Mouse (Mus musculus) CD4-positive naive resting alpha-beta T cell, adult 76 days (primary cell): ENCODE measurements around the gene Gm3233. TPM values are rescaled to one million over a fixed set of nuclear protein-coding genes. Genes with fewer than 3 reads are reported as not detected.

Experiments
- total RNA-seq: library from RNA; stranded (reverse); gene quantifications from one replicate; pipeline ENCODE4 v1.2.4, GENCODE M21; 2023

Gm3233 gene
- not detected for total RNA-seq

GRCm38 (mm10) chr10:77759582-77759981 lies at the start of gene Gm3233:
Gene Gm3233, minus strand, starts transcription at chr10:77759682.

GRCm38 (mm10) chr10:77798921-77799508 lies 39.5 kb upstream of the Gm3233 start, which contains the start of gene Gm19668:
Gene Gm19668, minus strand, starts transcription at chr10:77799133.

GRCm38 (mm10) chr10:77794976-77795375 lies 35.5 kb upstream of the Gm3233 start, which contains the start of gene Gm9639:
Gene Gm9639, minus strand, starts transcription at chr10:77795076.

GRCm38 (mm10) chr10:77787876-77788275 lies 28.4 kb upstream of the Gm3233 start, which contains the start of gene Gm7137:
Gene Gm7137, minus strand, starts transcription at chr10:77788200.

GRCm38 (mm10) chr10:77782442-77782841 lies 23.0 kb upstream of the Gm3233 start, which contains the start of gene Gm3250:
Gene Gm3250, minus strand, starts transcription at chr10:77782542.

GRCm38 (mm10) chr10:77776844-77777243 lies 17.4 kb upstream of the Gm3233 start, which contains the start of gene Gm7138:
Gene Gm7138, minus strand, starts transcription at chr10:77776944.

GRCm38 (mm10) chr10:77771225-77771624 lies 11.7 kb upstream of the Gm3233 start, which contains the start of gene Gm3238:
Gene Gm3238, minus strand, starts transcription at chr10:77771325.

GRCm38 (mm10) chr10:77751254-77751653 lies 8.2 kb downstream of the Gm3233 start, which contains the start of gene Gm9736:
Gene Gm9736, minus strand, starts transcription at chr10:77751354.

GRCm38 (mm10) chr10:77741924-77742688 lies 17.4 kb downstream of the Gm3233 start, which contains the start of gene Gm18596:
Gene Gm18596, minus strand, starts transcription at chr10:77742638.

GRCm38 (mm10) chr10:77726186-77726585 lies 33.3 kb downstream of the Gm3233 start, which contains the start of gene Gm10100:
Gene Gm10100, plus strand, starts transcription at chr10:77726486.

GRCm38 (mm10) chr10:77720299-77720698 lies 39.2 kb downstream of the Gm3233 start, which contains the start of gene Krtap12-1:
Gene Krtap12-1, plus strand, starts transcription at chr10:77720599.

GRCm38 (mm10) chr10:77715507-77715906 lies 44.0 kb downstream of the Gm3233 start, which contains the start of gene Gm10142:
Gene Gm10142, plus strand, starts transcription at chr10:77715807.

GRCm38 (mm10) chr10:77711157-77711556 lies 48.3 kb downstream of the Gm3233 start, which contains the start of gene Gm10024:
Gene Gm10024, plus strand, starts transcription at chr10:77711457.

Other genes with a start within 250 kb of the Gm3233 start
- 23.1 TPM for gene Fam207a, start 243.9 kb downstream of the Gm3233 start, total RNA-seq
- 225 TPM for gene Itgb2, start 229.4 kb downstream of the Gm3233 start, total RNA-seq
- 100 TPM for gene Pttg1ip, start 178.0 kb downstream of the Gm3233 start, total RNA-seq
- gene Sumo3, start 153.6 kb downstream of the Gm3233 start, total RNA-seq, result 67.6 TPM
- not detected for gene Gm49325, start 153.5 kb downstream of the Gm3233 start, total RNA-seq
- gene Ube2g2, start 137.4 kb downstream of the Gm3233 start, total RNA-seq, result 34.7 TPM
- gene Tspear, start 73.1 kb downstream of the Gm3233 start, total RNA-seq, result 0.64 TPM
- gene Gm19402, start 68.9 kb downstream of the Gm3233 start, total RNA-seq, result not detected
- gene Gm9508, start 62.4 kb downstream of the Gm3233 start, total RNA-seq, result not detected
- not detected for gene Gm10272, start 53.1 kb downstream of the Gm3233 start, total RNA-seq
- gene Gm10024, start 48.2 kb downstream of the Gm3233 start, total RNA-seq, result not detected
- gene Gm10142, start 43.9 kb downstream of the Gm3233 start, total RNA-seq, result not detected
- gene Krtap12-1, start 39.1 kb downstream of the Gm3233 start, total RNA-seq, result not detected
- gene Gm10100, start 33.2 kb downstream of the Gm3233 start, total RNA-seq, result not detected
- not detected for gene Gm18596, start 17.0 kb downstream of the Gm3233 start, total RNA-seq
- gene Gm9736, start 8.3 kb downstream of the Gm3233 start, total RNA-seq, result not detected
- gene Gm3238, start 11.6 kb upstream of the Gm3233 start, total RNA-seq, result not detected
- gene Gm7138, start 17.3 kb upstream of the Gm3233 start, total RNA-seq, result not detected
- gene Gm3250, start 22.9 kb upstream of the Gm3233 start, total RNA-seq, result not detected
- not detected for gene Gm7137, start 28.5 kb upstream of the Gm3233 start, total RNA-seq
- gene Gm9639, start 35.4 kb upstream of the Gm3233 start, total RNA-seq, result not detected
- not detected for gene Gm19668, start 39.5 kb upstream of the Gm3233 start, total RNA-seq
- gene Gm9507, start 52.2 kb upstream of the Gm3233 start, total RNA-seq, result not detected
- gene Gm2696, start 55.0 kb upstream of the Gm3233 start, total RNA-seq, result not detected
- gene Krtap10-4, start 67.4 kb upstream of the Gm3233 start, total RNA-seq, result not detected
- not detected for gene Krtap10-10, start 76.3 kb upstream of the Gm3233 start, total RNA-seq
- gene Gm36176, start 87.1 kb upstream of the Gm3233 start, total RNA-seq, result not detected
- gene Gm10318, start 93.2 kb upstream of the Gm3233 start, total RNA-seq, result not detected
- gene Gm3285, start 102.3 kb upstream of the Gm3233 start, total RNA-seq, result not detected
- not detected for gene Lrrc3, start 142.9 kb upstream of the Gm3233 start, total RNA-seq
- gene Trpm2, start 210.9 kb upstream of the Gm3233 start, total RNA-seq, result 4.7 TPM
- 6.0 TPM for gene 1810043G02Rik, start 218.8 kb upstream of the Gm3233 start, total RNA-seq